Mouse (Mus musculus): Measurements from ENCODE around the gene Ankrd40. TPM values are rescaled to one million over a fixed set of nuclear protein-coding genes. Genes with fewer than 3 reads are reported as not detected.

The Ankrd40 gene
- polyA plus RNA-seq, 1 experiment, result 83.8 TPM

DNA sequence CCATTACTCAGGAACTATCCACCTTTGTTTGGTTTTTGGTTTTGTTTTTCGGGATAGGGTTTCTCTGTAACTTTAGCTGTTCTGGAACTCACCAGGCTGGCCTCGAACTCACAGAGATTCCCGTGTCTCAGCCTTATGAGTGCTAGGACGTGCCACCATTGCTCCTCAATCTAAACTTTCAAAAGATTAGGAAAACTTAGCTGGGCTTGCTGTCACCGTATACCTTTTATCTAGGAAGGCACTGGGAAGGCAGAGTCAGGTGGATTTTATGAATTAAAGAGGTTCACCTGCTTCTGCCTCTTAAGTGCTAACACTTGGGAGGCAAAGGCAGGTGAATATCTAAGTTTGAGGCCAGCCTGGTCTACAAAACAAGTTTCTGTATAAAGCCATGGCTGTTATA, 5.2 kb upstream of the Ankrd40 start:
- peaks cover 14% of the 10 kb centered on the region for H3K4me1 ChIP-seq (ENCODE audit: control insufficient read depth, insufficient read depth, low read length)
- H3K27ac ChIP-seq (ENCODE audit: insufficient read depth, low read length), result peak overlapping the region; percentile 72
- 0 out of 2 replicates have a peak, but pooled peaks have one; percentile 36 for TF ChIP-seq POLR2A (IDR thresholded peaks at IDR 0.05; ENCODE audit: low read depth, low read length)
- no peak for TF ChIP-seq CTCF (IDR thresholded peaks at IDR 0.05; ENCODE audit: borderline replicate concordance, insufficient read depth, low read length)
- H3K4me3 ChIP-seq (ENCODE audit: insufficient read depth, low read length), result no peak overlapping the region

DNA sequence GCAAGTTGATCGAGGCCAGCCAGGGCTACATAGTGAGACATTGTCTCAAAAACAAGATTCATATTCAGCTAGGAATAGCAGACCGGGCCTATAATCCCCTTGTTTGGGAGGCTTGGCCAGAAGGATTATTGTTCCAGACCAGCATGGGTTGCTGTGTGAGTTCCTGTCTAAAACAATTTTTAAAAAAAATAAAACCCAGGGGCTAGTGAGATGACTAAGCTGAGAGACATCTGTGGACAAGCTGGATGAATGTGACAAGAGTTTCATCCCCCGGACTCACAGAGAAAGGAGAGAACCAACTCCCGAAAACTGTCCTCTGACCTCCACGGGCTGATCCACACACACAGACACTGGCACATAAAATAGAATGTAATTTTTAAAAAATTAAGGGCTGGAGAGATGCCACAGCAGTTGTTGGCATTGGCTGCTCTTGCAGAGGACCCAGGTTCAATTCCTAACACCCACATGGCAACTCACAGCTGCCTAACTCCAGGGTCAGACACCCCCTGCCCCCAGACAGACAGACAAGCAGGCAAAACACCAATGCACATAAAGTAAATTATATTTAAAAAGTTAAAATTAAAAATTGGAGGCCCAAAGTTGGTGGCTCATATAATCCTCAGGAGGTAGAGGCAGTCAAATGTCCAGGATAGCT, 4.4 kb upstream of the Ankrd40 start:
- peak overlapping the region; percentile 72 for H3K27ac ChIP-seq (ENCODE audit: insufficient read depth, low read length)
- TF ChIP-seq POLR2A (IDR thresholded peaks at IDR 0.05; ENCODE audit: low read depth, low read length), result no peak
- TF ChIP-seq CTCF (IDR thresholded peaks at IDR 0.05; ENCODE audit: borderline replicate concordance, insufficient read depth, low read length), result no peak
- peaks cover 12% of the 10 kb centered on the region for H3K4me1 ChIP-seq (ENCODE audit: control insufficient read depth, insufficient read depth, low read length)
- H3K4me3 ChIP-seq (ENCODE audit: insufficient read depth, low read length), result no peak overlapping the region

DNA sequence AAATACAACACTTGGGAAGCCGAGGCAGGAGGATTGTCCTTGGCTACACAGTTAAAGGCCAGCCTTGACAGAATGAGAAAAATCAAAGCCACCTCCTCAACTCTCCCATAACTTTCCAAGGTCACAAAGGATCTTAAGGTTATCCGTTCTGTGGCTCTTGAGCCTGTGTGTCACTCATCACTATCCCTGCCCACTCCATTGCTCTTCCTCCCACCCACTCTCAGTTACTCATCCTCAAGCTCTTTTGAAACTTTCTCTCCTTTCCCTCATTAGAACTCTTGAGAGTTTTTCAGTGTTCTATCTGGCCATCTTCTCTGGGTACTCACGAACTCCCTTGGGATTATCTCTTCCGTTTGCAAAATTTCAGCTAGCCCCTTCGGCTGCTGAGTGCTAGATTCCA, 3.2 kb upstream of the Ankrd40 start:
- TF ChIP-seq POLR2A (IDR thresholded peaks at IDR 0.05; ENCODE audit: low read depth, low read length) (no peak), CTCF (IDR thresholded peaks at IDR 0.05; ENCODE audit: borderline replicate concordance, insufficient read depth, low read length) (no peak)
- Histone ChIP-seq H3K4me1 (ENCODE audit: control insufficient read depth, insufficient read depth, low read length) (peaks cover 12% of the 10 kb centered on the region), H3K27ac (ENCODE audit: insufficient read depth, low read length) (no peak overlapping the region), H3K4me3 (ENCODE audit: insufficient read depth, low read length) (no peak overlapping the region)

DNA sequence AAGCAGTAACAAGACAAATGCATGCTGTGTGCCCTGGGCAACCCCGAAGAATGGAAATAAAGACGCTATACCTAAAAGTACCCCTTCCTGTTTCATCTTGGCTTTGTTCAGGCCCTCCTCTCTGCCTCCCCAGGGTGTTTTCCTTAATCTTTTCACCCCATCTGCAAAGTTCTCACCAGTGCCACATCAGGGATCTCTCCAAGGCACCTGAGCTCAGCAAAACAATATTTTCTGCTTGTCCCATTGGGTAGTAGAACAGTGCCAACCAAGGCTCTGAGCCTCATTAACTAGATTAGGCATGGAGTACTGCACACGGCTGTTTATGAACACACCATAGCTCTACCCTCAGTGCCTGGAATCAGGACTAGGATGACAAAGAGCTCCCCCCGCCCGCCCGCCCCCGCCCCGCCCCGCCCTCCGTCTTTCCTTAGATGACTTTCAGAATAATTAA, 815 bp upstream of the Ankrd40 start:
- Histone ChIP-seq H3K4me1 (ENCODE audit: control insufficient read depth, insufficient read depth, low read length) (peaks cover 24% of the 10 kb centered on the region), H3K4me3 (ENCODE audit: insufficient read depth, low read length) (peak overlapping the region; percentile 36), H3K27ac (ENCODE audit: insufficient read depth, low read length) (peak overlapping the region; percentile 80)
- TF ChIP-seq POLR2A (IDR thresholded peaks at IDR 0.05; ENCODE audit: low read depth, low read length), result peak; percentile 62
- no peak for TF ChIP-seq CTCF (IDR thresholded peaks at IDR 0.05; ENCODE audit: borderline replicate concordance, insufficient read depth, low read length)

DNA sequence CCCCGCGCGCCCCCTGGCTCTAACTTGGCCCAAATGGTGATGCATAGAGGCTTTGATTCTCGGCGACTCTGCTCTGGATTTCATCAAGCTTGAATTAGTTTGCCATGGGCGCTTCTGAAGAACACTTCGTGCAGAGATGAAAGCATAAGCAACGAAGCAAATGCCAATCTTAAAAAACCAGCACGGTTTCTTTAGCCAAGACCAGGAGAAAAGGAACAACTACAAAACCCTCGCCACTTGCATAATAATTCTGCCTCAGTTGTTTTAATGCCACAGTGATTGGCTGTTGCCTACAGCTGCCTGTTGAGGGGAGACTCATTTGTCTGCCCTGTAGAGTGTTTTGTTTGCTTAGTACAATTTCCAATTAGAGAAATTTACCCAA, 834 bp downstream of the Ankrd40 start:
- Histone ChIP-seq H3K4me1 (ENCODE audit: control insufficient read depth, insufficient read depth, low read length) (peaks cover 16% of the 10 kb centered on the region), H3K27ac (ENCODE audit: insufficient read depth, low read length) (peak overlapping the region; percentile 74), H3K4me3 (ENCODE audit: insufficient read depth, low read length) (peak overlapping the region; percentile 64)
- TF ChIP-seq CTCF (IDR thresholded peaks at IDR 0.05; ENCODE audit: borderline replicate concordance, insufficient read depth, low read length) (no peak), POLR2A (IDR thresholded peaks at IDR 0.05; ENCODE audit: low read depth, low read length) (no peak)

DNA sequence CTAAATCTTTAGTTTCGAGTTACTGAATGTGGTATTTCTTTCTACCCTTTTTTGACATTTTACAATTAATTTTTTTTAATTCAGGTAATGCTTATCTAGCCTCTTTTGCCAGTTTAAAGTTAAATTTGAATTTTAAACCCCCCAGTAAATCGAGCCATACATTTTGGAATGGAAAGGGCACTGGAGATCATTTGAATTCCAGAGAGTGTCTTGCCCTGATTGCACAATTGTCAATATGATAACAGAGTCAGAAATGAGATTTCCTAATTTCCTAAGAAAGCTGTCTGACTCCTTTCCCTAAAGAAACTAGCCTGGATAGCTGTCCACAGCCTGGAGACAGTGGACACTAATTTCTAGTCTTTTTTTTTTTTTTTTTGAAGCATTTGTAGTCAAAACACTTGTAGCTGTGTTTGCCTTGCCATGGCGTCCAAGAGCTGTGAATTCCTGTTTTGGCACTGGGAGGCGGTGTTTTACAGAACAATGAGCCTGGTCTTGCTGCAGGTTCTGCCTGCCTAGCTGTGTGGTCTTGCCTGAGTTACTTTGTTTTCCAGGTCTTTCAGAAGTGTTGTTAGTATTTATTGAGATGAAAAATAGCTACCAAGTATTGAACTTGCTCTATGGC, 1.6 kb downstream of the Ankrd40 start:
- Histone ChIP-seq H3K27ac (ENCODE audit: insufficient read depth, low read length) (no peak overlapping the region), H3K4me3 (ENCODE audit: insufficient read depth, low read length) (peak overlapping the region; percentile 64; the same call in 1 of the 2 replicates), H3K4me1 (ENCODE audit: control insufficient read depth, insufficient read depth, low read length) (peaks cover 18% of the 10 kb centered on the region)
- TF ChIP-seq POLR2A (IDR thresholded peaks at IDR 0.05; ENCODE audit: low read depth, low read length) (no peak), CTCF (IDR thresholded peaks at IDR 0.05; ENCODE audit: borderline replicate concordance, insufficient read depth, low read length) (peak; percentile 42; the same call in 1 of the 2 replicates)

DNA sequence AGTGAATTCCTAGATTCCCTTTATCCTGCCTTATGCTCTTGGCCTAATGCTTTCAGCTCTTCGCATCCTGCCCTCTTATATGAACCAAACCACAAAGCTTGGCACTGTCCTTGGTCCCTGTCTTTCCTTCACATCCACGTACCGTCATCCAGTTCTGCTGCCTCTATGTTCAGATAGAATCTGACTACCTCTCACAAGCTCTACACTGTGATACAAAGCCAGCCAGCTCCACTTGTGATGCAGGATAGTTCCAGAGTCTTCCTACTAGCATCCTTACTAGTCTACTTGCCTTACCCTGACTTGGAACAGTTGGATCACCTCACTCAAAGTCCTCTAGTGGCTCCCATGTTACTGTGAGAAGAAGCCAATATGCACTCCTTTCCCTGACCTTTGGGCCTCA, 2.4 kb downstream of the Ankrd40 start:
- Histone ChIP-seq H3K4me3 (ENCODE audit: insufficient read depth, low read length) (no peak overlapping the region), H3K27ac (ENCODE audit: insufficient read depth, low read length) (no peak overlapping the region), H3K4me1 (ENCODE audit: control insufficient read depth, insufficient read depth, low read length) (peaks cover 20% of the 10 kb centered on the region)
- TF ChIP-seq POLR2A (IDR thresholded peaks at IDR 0.05; ENCODE audit: low read depth, low read length), result no peak
- no peak for TF ChIP-seq CTCF (IDR thresholded peaks at IDR 0.05; ENCODE audit: borderline replicate concordance, insufficient read depth, low read length)

DNA sequence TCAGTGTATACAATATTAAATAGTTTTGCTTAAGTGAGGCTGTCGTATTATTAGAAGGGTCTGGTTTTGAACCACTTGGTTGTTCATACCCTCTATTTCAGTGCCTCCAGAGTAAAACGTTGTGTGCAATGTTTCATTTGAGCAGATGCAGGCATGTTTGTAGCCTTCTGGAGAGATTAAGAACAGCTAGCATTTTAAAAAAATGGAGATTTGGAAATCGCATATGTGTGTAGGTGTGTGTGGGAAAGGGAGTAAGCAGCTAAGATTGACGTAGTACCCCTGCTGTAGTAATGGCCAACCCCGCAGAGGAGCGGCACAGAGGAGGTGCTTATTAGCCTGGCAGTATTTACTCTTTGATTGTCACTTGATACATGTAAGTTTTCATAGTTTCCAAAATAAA, 4.9 kb downstream of the Ankrd40 start:
- TF ChIP-seq POLR2A (IDR thresholded peaks at IDR 0.05; ENCODE audit: low read depth, low read length) (no peak), CTCF (IDR thresholded peaks at IDR 0.05; ENCODE audit: borderline replicate concordance, insufficient read depth, low read length) (no peak)
- H3K4me1 ChIP-seq (ENCODE audit: control insufficient read depth, insufficient read depth, low read length), result peaks cover 18% of the 10 kb centered on the region
- no peak overlapping the region for H3K4me3 ChIP-seq (ENCODE audit: insufficient read depth, low read length)
- no peak overlapping the region for H3K27ac ChIP-seq (ENCODE audit: insufficient read depth, low read length)

DNA sequence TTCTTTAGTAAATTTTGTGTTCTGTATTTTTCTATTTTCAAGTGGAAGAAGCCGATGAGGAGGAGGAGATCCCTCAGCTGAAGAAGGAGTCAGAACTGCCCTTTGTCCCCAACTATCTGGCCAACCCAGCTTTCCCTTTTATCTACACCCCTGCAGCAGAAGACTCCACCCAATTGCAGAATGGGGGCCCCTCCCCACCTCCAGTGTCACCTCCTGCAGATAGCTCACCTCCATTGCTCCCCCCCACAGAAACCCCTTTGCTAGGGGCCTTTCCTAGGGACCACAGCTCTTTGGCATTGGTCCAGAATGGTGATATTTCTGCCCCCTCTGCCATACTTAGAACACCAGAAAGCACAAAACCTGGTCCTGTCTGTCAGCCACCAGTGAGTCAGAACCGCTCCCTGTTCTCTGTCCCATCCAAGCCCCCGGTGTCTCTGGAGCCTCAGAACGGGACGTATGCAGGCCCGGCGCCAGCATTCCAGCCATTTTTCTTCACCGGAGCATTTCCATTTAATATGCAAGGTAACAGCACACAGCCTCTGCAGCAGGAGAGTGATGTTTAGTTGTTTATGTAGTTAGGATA, 6.7 kb downstream of the Ankrd40 start:
- Histone ChIP-seq H3K4me1 (ENCODE audit: control insufficient read depth, insufficient read depth, low read length) (peaks cover 21% of the 10 kb centered on the region), H3K27ac (ENCODE audit: insufficient read depth, low read length) (peak overlapping the region; percentile 25; the same call in 1 of the 2 replicates), H3K4me3 (ENCODE audit: insufficient read depth, low read length) (no peak overlapping the region)
- TF ChIP-seq CTCF (IDR thresholded peaks at IDR 0.05; ENCODE audit: borderline replicate concordance, insufficient read depth, low read length) (no peak), POLR2A (IDR thresholded peaks at IDR 0.05; ENCODE audit: low read depth, low read length) (no peak)

DNA sequence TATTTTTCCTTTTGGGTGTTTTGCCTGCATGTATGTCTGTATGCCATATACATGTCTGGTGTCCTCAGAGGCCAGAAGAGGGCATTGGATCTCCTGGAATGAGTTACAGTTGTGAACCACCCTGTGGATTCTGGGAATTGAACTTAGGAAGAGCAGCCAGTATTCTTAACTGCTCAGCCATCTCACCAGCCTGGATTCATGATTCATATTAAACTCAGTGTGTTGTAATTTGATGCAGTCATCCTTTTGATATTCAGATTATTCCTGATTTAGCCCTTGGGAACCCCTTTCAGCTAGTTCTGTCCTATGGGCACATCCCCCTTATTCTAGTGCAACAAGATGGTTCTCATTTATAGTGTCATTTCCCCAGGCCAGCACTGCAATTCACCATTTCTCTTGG, 8.8 kb downstream of the Ankrd40 start:
- Histone ChIP-seq H3K27ac (ENCODE audit: insufficient read depth, low read length) (peak overlapping the region; percentile 16), H3K4me1 (ENCODE audit: control insufficient read depth, insufficient read depth, low read length) (peaks cover 10% of the 10 kb centered on the region), H3K4me3 (ENCODE audit: insufficient read depth, low read length) (no peak overlapping the region)
- TF ChIP-seq POLR2A (IDR thresholded peaks at IDR 0.05; ENCODE audit: low read depth, low read length), result no peak
- no peak for TF ChIP-seq CTCF (IDR thresholded peaks at IDR 0.05; ENCODE audit: borderline replicate concordance, insufficient read depth, low read length)
